Mouse (Mus musculus): Measurements from ENCODE around the gene Tmem121. TPM values are rescaled to one million over a fixed set of nuclear protein-coding genes. Genes with fewer than 3 reads are reported as not detected.

Tmem121 gene
- total RNA-seq, 1 experiment from 2014 or later = 2.3 TPM

- no peak for ATAC-seq (replicated peaks in 1 of 2; ENCODE audit: insufficient read depth in 1 of 2, low FRiP score in 2 of 2, low TSS enrichment in 1 of 2, low read depth in 1 of 2, poor library complexity in 2 of 2, severe bottlenecking in 2 of 2)
Measured at GRCm38 (mm10) chr12:113210586-113211378, 25.1 kb downstream of the Tmem121 start.

GRCm38 (mm10) chr12:113211772-113212171, 26.0 kb downstream of the Tmem121 start:
- no peak for ATAC-seq (replicated peaks in 1 of 2; ENCODE audit: insufficient read depth in 1 of 2, low FRiP score in 2 of 2, low TSS enrichment in 1 of 2, low read depth in 1 of 2, poor library complexity in 2 of 2, severe bottlenecking in 2 of 2)

DNA sequence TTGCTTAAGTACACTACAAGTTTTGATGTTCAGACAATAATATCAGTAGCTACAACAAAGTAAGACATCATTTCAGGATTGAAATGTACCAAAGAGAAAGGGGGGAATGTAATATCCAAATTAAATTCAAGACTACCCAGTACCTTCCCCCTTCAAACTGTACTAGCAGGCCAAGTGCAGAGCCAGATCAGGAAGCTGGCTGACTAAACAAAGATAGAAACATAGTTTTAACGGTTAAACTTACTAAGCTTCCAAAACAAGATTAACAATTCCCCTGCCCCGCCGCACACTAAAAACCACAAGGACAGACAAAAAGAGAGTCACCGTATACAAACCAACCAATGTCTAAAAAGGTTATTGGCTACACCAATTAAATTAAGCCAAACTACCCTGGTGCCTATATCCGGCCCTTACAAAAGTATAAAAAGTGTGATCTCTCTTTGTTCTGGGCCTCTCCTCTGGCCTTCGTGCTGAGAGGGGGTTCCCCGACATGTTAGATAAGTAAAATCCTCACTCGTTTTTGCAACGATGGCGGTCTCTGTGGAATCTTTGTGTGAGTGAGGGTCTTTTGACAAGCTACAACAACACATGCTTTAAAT, 26.7 kb downstream of the Tmem121 start:
- no peak for ATAC-seq (replicated peaks in 1 of 2; ENCODE audit: insufficient read depth in 1 of 2, low FRiP score in 2 of 2, low TSS enrichment in 1 of 2, low read depth in 1 of 2, poor library complexity in 2 of 2, severe bottlenecking in 2 of 2)

- ATAC-seq (replicated peaks in 1 of 2; ENCODE audit: insufficient read depth in 1 of 2, low FRiP score in 2 of 2, low TSS enrichment in 1 of 2, low read depth in 1 of 2, poor library complexity in 2 of 2, severe bottlenecking in 2 of 2) = no peak
Measured at GRCm38 (mm10) chr12:113213226-113213625, 27.5 kb downstream of the Tmem121 start.

GRCm38 (mm10) chr12:113214072-113214808, 28.5 kb downstream of the Tmem121 start:
- no peak for ATAC-seq (replicated peaks in 1 of 2; ENCODE audit: insufficient read depth in 1 of 2, low FRiP score in 2 of 2, low TSS enrichment in 1 of 2, low read depth in 1 of 2, poor library complexity in 2 of 2, severe bottlenecking in 2 of 2)

DNA sequence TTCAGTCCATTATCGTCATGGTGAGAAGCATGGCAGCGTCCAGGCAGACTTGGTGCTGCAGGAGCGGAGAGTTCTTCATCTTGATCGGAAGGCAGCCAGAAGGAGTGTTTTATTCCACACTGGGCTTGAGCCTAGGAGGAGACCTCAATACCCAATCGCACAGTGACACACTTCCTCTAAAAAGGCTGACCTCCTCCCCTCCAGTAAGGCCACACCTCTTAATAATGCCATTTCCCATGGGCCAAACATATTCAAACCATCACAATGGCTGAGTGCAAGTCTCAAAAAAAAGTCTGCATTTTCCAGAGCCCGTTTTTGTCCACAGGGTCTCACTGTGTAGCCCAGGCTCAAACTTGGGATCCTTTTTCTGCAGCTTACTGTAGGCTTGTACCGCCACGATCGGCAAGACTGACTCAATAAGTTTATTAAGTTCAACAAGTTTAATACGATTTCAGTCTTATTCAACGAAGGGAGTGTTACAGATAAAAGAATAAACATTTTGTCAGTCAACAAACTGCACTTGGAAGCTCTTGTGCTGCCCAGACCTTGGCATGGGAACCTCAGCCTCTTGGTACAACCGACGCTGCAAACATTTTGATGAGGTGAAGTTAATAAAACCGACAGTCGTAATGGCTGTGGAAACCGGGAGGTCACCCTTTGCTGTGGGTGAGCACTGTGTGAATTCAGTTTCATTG, 29.4 kb downstream of the Tmem121 start:
- no peak for ATAC-seq (replicated peaks in 1 of 2; ENCODE audit: insufficient read depth in 1 of 2, low FRiP score in 2 of 2, low TSS enrichment in 1 of 2, low read depth in 1 of 2, poor library complexity in 2 of 2, severe bottlenecking in 2 of 2)

GRCm38 (mm10) chr12:113215667-113216346, 30.1 kb downstream of the Tmem121 start:
- peak; percentile 32 to 51; a peak in 3 of 4 replicates for ATAC-seq (replicated peaks in 1 of 2; ENCODE audit: insufficient read depth in 1 of 2, low FRiP score in 2 of 2, low TSS enrichment in 1 of 2, low read depth in 1 of 2, poor library complexity in 2 of 2, severe bottlenecking in 2 of 2)

DNA sequence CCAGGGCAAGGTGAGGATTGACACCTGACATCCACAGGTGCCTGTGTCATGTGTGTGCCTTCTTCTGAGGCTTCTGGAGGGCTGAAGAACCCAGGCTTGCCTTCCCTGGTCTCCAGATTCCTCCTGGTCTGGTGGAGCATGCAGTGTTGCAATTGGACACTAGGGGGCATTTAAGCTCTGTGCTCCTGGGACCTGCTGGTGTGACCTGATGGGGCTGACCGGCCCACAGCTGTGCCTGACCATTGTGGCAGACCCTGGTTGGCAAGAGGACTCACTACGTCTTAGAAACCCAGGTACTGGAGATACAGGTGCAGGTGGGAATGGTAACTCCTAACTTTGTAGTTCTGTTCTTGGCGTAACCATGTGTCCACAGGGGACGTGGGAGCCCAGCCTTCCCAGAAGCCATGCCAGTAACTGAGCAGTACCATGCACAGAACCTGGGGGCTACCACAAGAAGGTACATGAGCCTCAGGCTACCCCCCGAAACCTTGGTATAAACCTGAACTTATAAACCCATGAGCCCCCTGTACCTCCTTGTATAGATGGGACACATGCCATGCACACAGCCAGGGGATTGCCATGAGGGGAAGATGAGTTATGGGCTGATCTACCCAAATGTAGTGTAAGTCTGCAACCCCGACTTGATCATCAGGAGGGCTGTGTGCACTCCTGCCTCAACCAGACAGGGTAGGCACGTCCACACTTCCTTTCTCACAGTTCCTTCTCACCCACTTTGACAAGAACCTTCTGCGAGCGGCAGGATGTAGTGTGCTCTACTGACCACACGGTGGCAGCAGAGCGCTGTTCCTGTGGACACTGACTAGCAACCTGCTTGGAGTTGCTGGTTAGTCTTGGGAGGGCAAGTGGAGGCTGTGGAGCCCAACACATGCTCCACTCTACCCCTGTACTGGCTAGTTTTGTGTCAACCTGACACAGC, 31.8 kb downstream of the Tmem121 start:
- peak; percentile 38 to 46 for ATAC-seq (replicated peaks in 1 of 2; ENCODE audit: insufficient read depth in 1 of 2, low FRiP score in 2 of 2, low TSS enrichment in 1 of 2, low read depth in 1 of 2, poor library complexity in 2 of 2, severe bottlenecking in 2 of 2)

GRCm38 (mm10) chr12:113219867-113220266, 34.1 kb downstream of the Tmem121 start:
- ATAC-seq (replicated peaks in 1 of 2; ENCODE audit: insufficient read depth in 1 of 2, low FRiP score in 2 of 2, low TSS enrichment in 1 of 2, low read depth in 1 of 2, poor library complexity in 2 of 2, severe bottlenecking in 2 of 2) = peak; percentile 19 to 33; a peak in 1 of 4 replicates

DNA sequence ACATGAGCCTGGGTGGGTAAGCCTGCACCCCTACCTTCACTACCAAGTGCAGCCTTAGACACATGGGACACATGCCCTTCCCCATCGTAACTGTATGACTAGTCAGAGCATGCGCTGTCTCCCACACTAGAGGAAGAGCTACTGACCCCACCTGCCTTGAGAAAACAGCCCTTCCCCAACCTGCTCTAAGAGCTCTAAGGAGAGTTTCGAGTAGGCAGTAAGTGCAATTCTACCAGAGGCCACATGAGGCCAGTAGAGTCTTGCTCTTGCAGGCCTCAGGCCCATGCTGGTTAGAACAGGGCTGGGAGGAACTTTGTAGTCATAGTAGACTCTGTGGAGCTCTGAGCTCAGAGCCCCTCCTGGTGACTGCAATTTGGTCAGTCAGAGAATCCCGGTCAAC, 34.7 kb downstream of the Tmem121 start:
- ATAC-seq (replicated peaks in 1 of 2; ENCODE audit: insufficient read depth in 1 of 2, low FRiP score in 2 of 2, low TSS enrichment in 1 of 2, low read depth in 1 of 2, poor library complexity in 2 of 2, severe bottlenecking in 2 of 2) = peak; percentile 43 to 45

- no peak for ATAC-seq (replicated peaks in 1 of 2; ENCODE audit: insufficient read depth in 1 of 2, low FRiP score in 2 of 2, low TSS enrichment in 1 of 2, low read depth in 1 of 2, poor library complexity in 2 of 2, severe bottlenecking in 2 of 2)
Measured at GRCm38 (mm10) chr12:113221289-113221688, 35.6 kb downstream of the Tmem121 start.

GRCm38 (mm10) chr12:113222121-113222636, 36.4 kb downstream of the Tmem121 start:
- ATAC-seq (replicated peaks in 1 of 2; ENCODE audit: insufficient read depth in 1 of 2, low FRiP score in 2 of 2, low TSS enrichment in 1 of 2, low read depth in 1 of 2, poor library complexity in 2 of 2, severe bottlenecking in 2 of 2) = peak; percentile 60 to 61

GRCm38 (mm10) chr12:113222748-113223147, 37.0 kb downstream of the Tmem121 start:
- peak; percentile 34 to 44; a peak in 3 of 4 replicates for ATAC-seq (replicated peaks in 1 of 2; ENCODE audit: insufficient read depth in 1 of 2, low FRiP score in 2 of 2, low TSS enrichment in 1 of 2, low read depth in 1 of 2, poor library complexity in 2 of 2, severe bottlenecking in 2 of 2)

DNA sequence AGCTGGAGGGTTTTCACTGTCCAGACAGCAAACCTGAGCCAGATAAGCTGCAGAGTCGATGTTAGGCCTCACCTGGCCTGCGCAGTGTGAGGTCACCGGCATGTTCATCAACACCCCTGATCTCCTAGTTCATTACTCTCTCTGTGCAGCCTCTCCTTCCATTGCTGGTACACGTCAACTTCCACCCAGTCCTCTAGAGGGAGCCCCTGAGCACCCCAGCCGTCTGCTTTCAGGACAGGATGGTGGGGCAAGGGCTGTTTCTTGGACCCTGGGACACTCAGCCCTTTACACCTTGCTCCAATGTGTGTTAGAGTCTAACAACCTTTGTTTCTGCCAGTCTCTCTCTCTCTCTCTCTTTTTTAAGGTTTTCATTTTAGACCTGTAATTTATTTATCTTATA, 38.5 kb downstream of the Tmem121 start:
- no peak for ATAC-seq (replicated peaks in 1 of 2; ENCODE audit: insufficient read depth in 1 of 2, low FRiP score in 2 of 2, low TSS enrichment in 1 of 2, low read depth in 1 of 2, poor library complexity in 2 of 2, severe bottlenecking in 2 of 2)

DNA sequence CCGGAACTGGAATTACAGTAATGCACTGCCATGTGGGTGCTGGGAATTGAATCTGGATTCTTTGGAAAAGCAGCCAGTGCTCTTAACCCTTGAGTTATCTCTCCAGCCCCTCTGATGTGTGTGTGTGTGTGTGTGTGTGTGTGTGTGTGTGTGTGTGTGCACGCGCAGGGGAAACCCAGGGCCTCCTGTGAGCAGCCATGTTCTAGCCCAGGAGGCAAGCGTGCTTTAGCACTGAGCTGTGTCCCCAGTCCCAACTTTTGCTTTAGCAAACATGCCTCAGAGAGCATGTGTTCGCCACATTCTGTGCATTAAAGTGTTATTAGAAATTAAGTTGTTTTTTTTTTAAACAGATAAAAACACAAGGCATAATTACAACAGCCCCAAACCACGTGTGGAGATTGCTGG, 39.0 kb downstream of the Tmem121 start:
- ATAC-seq (replicated peaks in 1 of 2; ENCODE audit: insufficient read depth in 1 of 2, low FRiP score in 2 of 2, low TSS enrichment in 1 of 2, low read depth in 1 of 2, poor library complexity in 2 of 2, severe bottlenecking in 2 of 2) = no peak

Data from hematopoietic stem cell, adult 5-6 weeks (primary cell).